Mouse (Mus musculus) cerebellum, adult 11 months (tissue): ENCODE measurements around the gene Pheta1.

ENCODE experiments used
- DNase-seq: peaks from one replicate; pipeline ENCODE4 v3.0.0; 2022

Gene Pheta1

DNA sequence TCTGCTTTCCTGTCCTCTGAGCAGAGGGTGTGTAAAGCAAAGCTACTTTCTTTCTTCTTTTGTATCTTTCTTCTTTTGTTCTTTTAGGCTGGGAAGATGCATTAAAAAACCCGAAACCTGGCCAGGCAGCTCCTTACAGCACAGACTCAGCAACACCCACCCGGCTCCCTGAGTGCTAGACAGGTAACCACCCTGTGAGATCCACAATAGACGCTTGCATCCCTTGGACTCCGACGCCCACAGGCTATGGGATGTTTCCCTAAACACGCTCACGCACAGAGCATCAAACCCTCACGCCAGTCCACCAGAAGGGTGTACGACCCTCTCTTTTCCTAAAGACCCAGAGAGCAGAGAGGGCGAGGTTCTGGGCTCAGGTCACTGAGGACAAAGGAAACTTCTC lies 45.9 kb downstream of the Pheta1 start:
- DNase-seq = no peak

- DNase-seq = no peak
Observed at GRCm38 (mm10) chr5:121895117-121895756, 46.5 kb downstream of the Pheta1 start.

- DNase-seq = no peak
Observed at GRCm38 (mm10) chr5:121902809-121903745, 54.3 kb downstream of the Pheta1 start.
